Mouse (Mus musculus) liver, embryonic 16.5 days (tissue): Measurements from ENCODE around the gene Mllt10. TPM values are rescaled to one million over a fixed set of nuclear protein-coding genes. Genes with fewer than 3 reads are reported as not detected.

Source experiments
- ATAC-seq: fragments of 200-750 bp; cut with Nextera tagmentation; 2 replicates; pipeline ENCODE4 v1.8.0; 2017; ENCODE audit warnings: low read depth, mild to moderate bottlenecking, moderate number of reproducible peaks, moderate library complexity
- H3K27ac ChIP-seq: fragments of 300-500 bp; sonication (generic); 2 replicates; pipeline ENCODE4 v1.5.1; 2014; ENCODE audit warnings: mild to moderate bottlenecking, low read length
- H3K27me3 ChIP-seq: fragments of 300-500 bp; sonication (generic); 2 replicates; pipeline ENCODE4 v1.6.1; 2014; ENCODE audit warnings: low read depth, low read length, mixed read lengths; ENCODE audit not compliant: control insufficient read depth, insufficient read depth
- H3K36me3 ChIP-seq: fragments of 300-500 bp; sonication (generic); 2 replicates; pipeline ENCODE4 v1.6.1; 2014; ENCODE audit warnings: mild to moderate bottlenecking; ENCODE audit not compliant: control insufficient read depth, insufficient read depth
- H3K4me1 ChIP-seq: fragments of 300-500 bp; sonication (generic); 2 replicates; pipeline ENCODE4 v1.6.1; 2014; ENCODE audit warnings: low read depth, low read length, mixed read lengths; ENCODE audit not compliant: control insufficient read depth
- H3K4me2 ChIP-seq: fragments of 300-500 bp; sonication (generic); 2 replicates; pipeline ENCODE4 v1.6.1; 2014; ENCODE audit warnings: low read depth, low read length, mixed read lengths
- H3K4me3 ChIP-seq: fragments of 300-500 bp; sonication (generic); 2 replicates; pipeline ENCODE4 v1.5.1; 2014; ENCODE audit warnings: low read depth, mild to moderate bottlenecking, low read length
- H3K9ac ChIP-seq: fragments of 300-500 bp; sonication (generic); 2 replicates; pipeline ENCODE4 v1.6.1; 2014; ENCODE audit warnings: low read depth, low read length
- H3K9me3 ChIP-seq: fragments of 300-500 bp; sonication (generic); replicated peaks from 2 replicates; pipeline ENCODE4 v1.6.1; 2016; ENCODE audit warnings: low read length; ENCODE audit not compliant: control insufficient read depth
- WGBS: fragments of 180-500 bp; shearing (Covaris S2); extraction: QIAGEN DNeasy Blood & Tissue Kit; methylation state at CpG from one replicate; pipeline ENCODE4 v1.1.7; 2014; ENCODE audit not compliant: insufficient replicate concordance; 5-methylcytosine and 5-hydroxymethylcytosine counted together
- polyA plus RNA-seq: library from polyadenylated mRNA; unstranded; fragments of >200 nt; fragmentation: Nextera tagmentation; extraction: Ambion mirVana; gene quantifications from 2 replicates; pipeline ENCODE4 v1.2.1, GENCODE M21; 2015

The Mllt10 gene
- polyA plus RNA-seq, 1 experiment from 2014 or later, result 23.8 TPM

DNA sequence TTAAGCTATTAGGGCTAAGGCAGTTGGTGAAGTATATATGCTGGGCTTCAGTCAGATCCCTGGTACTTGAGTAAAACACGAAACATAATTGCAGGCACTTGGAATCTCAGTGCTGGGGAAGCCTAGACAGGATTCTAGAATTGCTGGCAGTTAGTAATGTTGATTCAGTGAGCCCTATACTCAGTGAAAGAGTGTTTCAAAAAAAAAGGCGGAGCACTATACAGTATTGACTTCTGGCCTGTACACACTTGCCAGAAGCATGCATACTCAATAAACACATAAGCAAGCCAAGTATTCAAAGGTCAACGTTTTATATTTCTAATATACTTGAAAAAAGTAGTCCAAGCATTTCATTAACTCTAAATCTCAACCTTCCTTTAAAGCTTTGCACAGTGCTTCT, 126.6 kb downstream of the Mllt10 start:
- H3K9ac ChIP-seq, result no peak overlapping the region
- 79% methylated on average over 3 of the region's 3 CpGs for WGBS
- no peak for ATAC-seq
- no peak overlapping the region for H3K4me3 ChIP-seq
- peaks cover 8% of the 10 kb centered on the region for H3K36me3 ChIP-seq
- H3K27ac ChIP-seq, result no peak overlapping the region
- H3K9me3 ChIP-seq, result no peaks in the 10 kb centered on the region
- H3K4me1 ChIP-seq, result no peaks in the 10 kb centered on the region
- no peak overlapping the region for H3K4me2 ChIP-seq
- no peaks in the 10 kb centered on the region for H3K27me3 ChIP-seq

- no peak for ATAC-seq
- peaks cover 5% of the 10 kb centered on the region; the same call in 1 of the 2 replicates for H3K36me3 ChIP-seq
- H3K4me3 ChIP-seq, result no peak overlapping the region
- no peak overlapping the region for H3K4me2 ChIP-seq
- H3K9ac ChIP-seq, result no peak overlapping the region
- no peak overlapping the region for H3K27ac ChIP-seq
- H3K9me3 ChIP-seq, result no peaks in the 10 kb centered on the region
- no peaks in the 10 kb centered on the region for H3K4me1 ChIP-seq
- H3K27me3 ChIP-seq, result no peaks in the 10 kb centered on the region
These were observed 128.0 kb downstream of the Mllt10 start for GRCm38 (mm10) chr2:18183079-18183478.

DNA sequence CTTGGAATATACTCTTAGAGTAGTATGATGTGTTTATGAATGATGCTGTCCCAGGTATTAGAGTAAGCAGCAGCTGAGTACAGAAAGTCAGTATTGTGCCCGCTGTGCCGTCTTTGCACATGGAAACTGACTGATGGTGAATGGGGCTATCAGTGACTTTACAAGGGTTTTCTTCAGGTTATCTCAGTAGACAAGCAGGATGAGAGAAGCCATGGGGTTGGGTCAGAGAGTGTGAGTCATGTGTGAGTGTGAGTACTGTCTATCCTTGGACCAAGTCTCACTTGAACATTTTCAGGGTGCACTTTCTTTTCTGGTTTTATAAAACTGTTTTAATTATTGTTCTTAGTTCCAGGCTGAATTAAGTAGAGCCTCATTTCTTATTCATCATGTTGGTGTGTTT, 133.3 kb downstream of the Mllt10 start:
- WGBS, result 68% methylated on average over 2 of the region's 2 CpGs
- ATAC-seq, result no peak
- no peak overlapping the region for H3K4me3 ChIP-seq
- H3K9me3 ChIP-seq, result no peaks in the 10 kb centered on the region
- peaks cover 14% of the 10 kb centered on the region for H3K36me3 ChIP-seq
- H3K27ac ChIP-seq, result no peak overlapping the region
- no peak overlapping the region for H3K4me2 ChIP-seq
- no peaks in the 10 kb centered on the region for H3K4me1 ChIP-seq
- no peaks in the 10 kb centered on the region for H3K27me3 ChIP-seq
- H3K9ac ChIP-seq, result no peak overlapping the region

DNA sequence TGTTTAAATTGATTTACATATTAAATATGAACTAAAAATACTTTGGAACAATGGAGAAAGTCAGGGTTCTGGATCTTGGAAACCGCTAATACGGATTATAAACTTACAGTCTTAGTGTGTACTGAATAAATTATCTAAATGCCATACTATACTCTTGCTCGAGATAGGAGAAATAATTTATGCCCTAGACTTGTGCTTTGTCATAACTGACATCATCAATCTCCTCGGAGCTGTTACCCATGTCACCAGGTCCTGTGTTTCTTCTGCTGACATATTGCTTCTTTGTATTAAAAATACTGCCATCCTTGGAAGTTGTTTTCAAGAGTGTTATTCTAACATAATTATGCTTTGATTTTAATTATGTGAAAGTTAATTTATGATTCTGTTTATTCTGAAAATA, 140.2 kb downstream of the Mllt10 start:
- Histone ChIP-seq H3K9me3 (no peaks in the 10 kb centered on the region), H3K4me1 (no peaks in the 10 kb centered on the region), H3K36me3 (peaks cover 6% of the 10 kb centered on the region), H3K9ac (no peak overlapping the region), H3K4me3 (no peak overlapping the region), H3K27ac (no peak overlapping the region), H3K27me3 (no peaks in the 10 kb centered on the region), H3K4me2 (no peak overlapping the region)
- WGBS, result 74% methylated on average over 4 of the region's 4 CpGs
- ATAC-seq, result no peak

- Histone ChIP-seq H3K9me3 (no peaks in the 10 kb centered on the region), H3K4me3 (no peak overlapping the region), H3K27me3 (no peaks in the 10 kb centered on the region), H3K4me1 (no peaks in the 10 kb centered on the region), H3K27ac (no peak overlapping the region), H3K4me2 (no peak overlapping the region), H3K36me3 (peaks cover 6% of the 10 kb centered on the region), H3K9ac (no peak overlapping the region)
- no peak for ATAC-seq
- 67% methylated on average over 3 of the region's 3 CpGs for WGBS
These were observed 140.8 kb downstream of the Mllt10 start for GRCm38 (mm10) chr2:18195691-18196396.

DNA sequence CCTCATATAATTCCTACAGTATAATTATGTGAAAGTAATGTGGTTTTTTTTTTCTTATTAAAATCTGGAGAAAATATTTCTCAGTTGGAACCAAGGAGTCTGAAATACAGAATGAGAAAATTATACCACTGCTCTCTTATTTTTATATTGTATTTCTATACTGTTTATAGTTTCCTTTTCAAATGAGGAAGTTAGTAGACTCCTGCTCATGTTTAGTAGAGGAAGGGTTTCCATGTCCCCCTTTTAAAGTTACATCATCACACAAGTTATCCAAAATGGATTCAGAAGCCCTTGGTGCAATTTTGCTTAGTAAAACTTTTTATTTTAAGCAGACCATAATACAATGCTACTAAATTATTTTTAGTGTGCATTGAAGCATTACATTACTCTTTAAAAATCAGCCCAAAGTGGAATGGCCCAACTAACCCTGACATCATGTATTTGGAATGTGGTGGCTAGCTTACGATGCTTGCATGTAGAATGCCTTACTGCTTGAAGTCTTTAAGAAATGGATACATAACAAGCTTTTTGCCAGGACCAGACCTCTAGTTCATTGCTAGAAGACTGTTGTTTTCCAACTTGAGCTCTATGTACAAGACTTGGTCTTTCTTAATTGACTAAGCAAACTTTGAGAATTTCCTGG, 146.9 kb downstream of the Mllt10 start:
- Histone ChIP-seq H3K27me3 (no peaks in the 10 kb centered on the region), H3K36me3 (peaks cover 30% of the 10 kb centered on the region), H3K4me1 (no peaks in the 10 kb centered on the region), H3K4me2 (no peak overlapping the region), H3K27ac (no peak overlapping the region), H3K9ac (no peak overlapping the region), H3K4me3 (no peak overlapping the region), H3K9me3 (no peaks in the 10 kb centered on the region)
- ATAC-seq, result no peak
- WGBS, result 98% methylated on average over 1 of the region's 1 CpGs

DNA sequence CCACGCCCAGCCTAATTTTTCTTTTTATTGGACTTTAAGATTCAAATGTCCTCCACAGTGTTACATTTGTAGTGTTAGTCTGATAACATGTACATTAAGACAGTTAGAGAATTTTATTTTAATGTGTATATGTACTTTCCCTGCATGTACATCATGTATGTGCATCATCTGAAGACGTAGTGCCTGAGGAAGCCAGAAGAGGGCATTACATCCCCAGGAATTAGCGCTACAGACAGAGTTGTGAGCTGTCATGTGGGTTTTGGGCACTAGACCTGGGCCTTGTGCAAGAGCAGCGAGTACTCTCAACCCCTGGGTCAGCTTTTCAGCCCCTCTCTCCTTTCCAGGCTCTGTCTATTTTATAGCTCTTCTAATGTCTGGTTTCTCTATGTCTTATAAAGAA, 147.9 kb downstream of the Mllt10 start:
- no peak overlapping the region for H3K27ac ChIP-seq
- H3K27me3 ChIP-seq, result no peaks in the 10 kb centered on the region
- ATAC-seq, result no peak
- peaks cover 30% of the 10 kb centered on the region for H3K36me3 ChIP-seq
- H3K4me1 ChIP-seq, result no peaks in the 10 kb centered on the region
- no peak overlapping the region for H3K4me3 ChIP-seq
- H3K9me3 ChIP-seq, result no peaks in the 10 kb centered on the region
- no peak overlapping the region for H3K9ac ChIP-seq
- WGBS, result 89% methylated on average over 4 of the region's 4 CpGs
- H3K4me2 ChIP-seq, result no peak overlapping the region

GRCm38 (mm10) chr2:18205118-18205517, 150.1 kb downstream of the Mllt10 start:
- 77% methylated on average over 3 of the region's 3 CpGs for WGBS
- no peak overlapping the region for H3K9ac ChIP-seq
- no peak overlapping the region for H3K27ac ChIP-seq
- H3K27me3 ChIP-seq, result no peaks in the 10 kb centered on the region
- H3K36me3 ChIP-seq, result peaks cover 41% of the 10 kb centered on the region
- no peaks in the 10 kb centered on the region for H3K9me3 ChIP-seq
- no peak overlapping the region for H3K4me3 ChIP-seq
- ATAC-seq, result no peak
- H3K4me2 ChIP-seq, result no peak overlapping the region
- H3K4me1 ChIP-seq, result no peaks in the 10 kb centered on the region

- H3K27ac ChIP-seq, result no peak overlapping the region
- no peaks in the 10 kb centered on the region for H3K27me3 ChIP-seq
- ATAC-seq, result no peak
- no peak overlapping the region for H3K4me3 ChIP-seq
- WGBS, result 88% methylated on average over 10 of the region's 10 CpGs
- H3K4me1 ChIP-seq, result no peaks in the 10 kb centered on the region
- peaks cover 47% of the 10 kb centered on the region for H3K36me3 ChIP-seq
- no peaks in the 10 kb centered on the region for H3K9me3 ChIP-seq
- H3K9ac ChIP-seq, result no peak overlapping the region
- no peak overlapping the region for H3K4me2 ChIP-seq
These were observed 151.8 kb downstream of the Mllt10 start for GRCm38 (mm10) chr2:18206811-18207210.
